Mouse (Mus musculus): Measurements from ENCODE around the gene Grid2. TPM values are rescaled to one million over a fixed set of nuclear protein-coding genes. Genes with fewer than 3 reads are reported as not detected.
"Not testable (repeated sequence)": the region's sequence is repeated elsewhere in the genome, so short reads cannot be mapped to it uniquely, and the experiment has no call there.

Grid2 gene
- polyA plus RNA-seq, 1 experiment from 2014 or later = 1.9 TPM

DNA sequence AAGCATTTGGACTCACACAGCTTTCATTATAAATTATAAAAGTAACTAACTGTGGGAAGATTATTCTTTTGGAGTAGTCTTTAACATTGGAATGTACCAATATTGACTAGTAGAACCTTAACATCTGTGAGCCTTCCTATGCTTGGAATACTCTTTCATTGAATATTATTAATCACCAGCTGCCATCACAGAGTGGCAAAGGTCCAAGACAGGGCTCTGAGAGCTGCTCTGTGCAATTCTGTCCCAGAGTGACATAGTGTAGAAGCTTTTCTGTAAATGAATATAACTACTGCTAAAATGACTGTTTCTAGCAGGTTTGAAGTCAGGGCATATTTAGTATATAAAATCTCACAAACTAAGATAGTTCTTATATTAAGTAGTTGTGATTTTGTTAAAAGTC is 277.2 kb downstream of the Grid2 start:
- H3K9me3 ChIP-seq (ENCODE audit: control insufficient read depth, low read length) = no peaks in the 10 kb centered on the region
- H3K4me1 ChIP-seq (ENCODE audit: control insufficient read depth, insufficient read depth, low read length) = no peaks in the 10 kb centered on the region
- no peak for DNase-seq (ENCODE audit: low spot score, missing footprints)
- H3K27ac ChIP-seq (ENCODE audit: low read depth, low read length) = no peak overlapping the region
- no peak for ATAC-seq (ENCODE audit: low FRiP score)
- H3K4me3 ChIP-seq (ENCODE audit: low read depth, low read length) = no peak overlapping the region
- no peaks in the 10 kb centered on the region for H3K27me3 ChIP-seq (ENCODE audit: control insufficient read depth, insufficient read depth, low read length)
- no peak overlapping the region for H3K4me2 ChIP-seq
- H3K9ac ChIP-seq (ENCODE audit: low read length) = no peak overlapping the region
- no peaks in the 10 kb centered on the region for H3K36me3 ChIP-seq (ENCODE audit: control insufficient read depth, insufficient read depth, low read length)

DNA sequence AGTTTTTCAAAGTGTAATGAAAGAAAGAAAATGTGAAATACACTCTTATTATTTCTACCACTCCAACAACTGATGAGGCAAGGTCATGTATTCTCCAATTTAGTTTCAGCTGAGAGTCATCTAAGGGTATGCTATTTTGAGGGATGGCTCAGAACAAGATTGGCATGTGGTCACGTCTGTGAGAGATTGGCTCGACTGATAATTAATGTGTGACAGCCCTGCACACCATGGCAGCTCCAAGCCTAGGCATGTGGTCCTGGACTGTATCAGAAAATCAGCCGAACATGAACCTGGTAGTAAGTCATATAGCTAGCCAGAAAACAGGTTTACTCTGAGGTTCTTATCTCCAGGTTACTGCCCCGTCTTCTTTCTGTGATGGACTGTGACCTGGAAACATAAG is 292.1 kb downstream of the Grid2 start:
- H3K36me3 ChIP-seq (ENCODE audit: control insufficient read depth, insufficient read depth, low read length) = no peaks in the 10 kb centered on the region
- no peak for DNase-seq (ENCODE audit: low spot score, missing footprints)
- no peak for ATAC-seq (ENCODE audit: low FRiP score)

DNA sequence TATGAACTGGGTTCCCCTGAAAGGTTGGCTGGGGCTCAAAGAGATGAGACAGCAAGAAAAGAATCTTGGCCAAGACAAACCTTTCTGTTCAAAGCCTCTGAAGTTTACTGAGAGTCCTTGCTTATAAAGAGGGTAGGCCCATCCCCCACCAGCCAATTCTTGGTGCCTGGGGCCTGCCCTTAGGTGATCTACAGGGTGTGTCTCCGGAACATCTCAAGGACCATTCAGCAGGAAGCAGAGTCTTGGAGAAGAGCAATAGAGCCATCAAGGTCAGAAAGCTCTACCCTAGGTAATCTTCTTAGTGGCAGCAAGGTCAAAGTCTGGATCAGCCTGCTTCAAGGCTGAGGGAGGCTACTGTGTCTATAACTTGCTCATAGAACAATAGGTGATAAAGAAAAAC is 313.1 kb downstream of the Grid2 start:
- 90% methylated on average over 1 of the region's 1 CpGs for WGBS
- not testable (repeated sequence) for H3K9ac ChIP-seq (ENCODE audit: low read length); H3K4me3 ChIP-seq (ENCODE audit: low read depth, low read length); H3K27ac ChIP-seq (ENCODE audit: low read depth, low read length); H3K9me3 ChIP-seq (ENCODE audit: control insufficient read depth, low read length); H3K36me3 ChIP-seq (ENCODE audit: control insufficient read depth, insufficient read depth, low read length); H3K4me1 ChIP-seq (ENCODE audit: control insufficient read depth, insufficient read depth, low read length); ATAC-seq (ENCODE audit: low FRiP score); DNase-seq (ENCODE audit: low spot score, missing footprints); H3K27me3 ChIP-seq (ENCODE audit: control insufficient read depth, insufficient read depth, low read length); H3K4me2 ChIP-seq

More for the DNA sequence above, 292.1 kb downstream of the Grid2 start:
- Histone ChIP-seq H3K9me3 (ENCODE audit: control insufficient read depth, low read length) (no peaks in the 10 kb centered on the region), H3K27me3 (ENCODE audit: control insufficient read depth, insufficient read depth, low read length) (no peaks in the 10 kb centered on the region), H3K27ac (ENCODE audit: low read depth, low read length) (no peak overlapping the region), H3K4me2 (no peak overlapping the region), H3K4me3 (ENCODE audit: low read depth, low read length) (no peak overlapping the region), H3K9ac (ENCODE audit: low read length) (no peak overlapping the region), H3K4me1 (ENCODE audit: control insufficient read depth, insufficient read depth, low read length) (no peaks in the 10 kb centered on the region)
- WGBS = 82% methylated on average over 4 of the region's 4 CpGs

DNA sequence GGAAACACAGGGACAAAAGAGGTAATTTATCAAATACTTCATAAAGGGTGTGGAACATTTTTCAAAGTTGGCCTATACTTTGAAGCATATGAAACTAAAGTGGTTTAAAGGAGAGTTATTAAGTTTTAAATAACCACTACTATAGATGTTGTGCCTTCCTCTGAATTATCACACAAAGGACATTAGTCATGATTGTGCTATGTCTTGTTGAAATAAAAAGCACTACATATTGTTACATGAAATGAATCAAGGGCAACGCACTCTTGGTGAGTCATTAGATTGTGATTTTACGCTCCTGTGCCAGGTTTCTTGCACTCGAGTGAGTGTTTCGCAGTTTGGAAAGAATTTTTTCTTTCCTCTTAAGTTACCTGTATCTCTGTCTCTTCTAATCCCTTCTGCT is 335.0 kb downstream of the Grid2 start:
- ATAC-seq (ENCODE audit: low FRiP score) (no peak), DNase-seq (ENCODE audit: low spot score, missing footprints) (no peak)
- H3K27me3 ChIP-seq (ENCODE audit: control insufficient read depth, insufficient read depth, low read length) = no peaks in the 10 kb centered on the region
- no peaks in the 10 kb centered on the region for H3K36me3 ChIP-seq (ENCODE audit: control insufficient read depth, insufficient read depth, low read length)
- no peak overlapping the region for H3K4me3 ChIP-seq (ENCODE audit: low read depth, low read length)
- H3K9ac ChIP-seq (ENCODE audit: low read length) = no peak overlapping the region
- H3K4me2 ChIP-seq = no peak overlapping the region
- no peaks in the 10 kb centered on the region for H3K9me3 ChIP-seq (ENCODE audit: control insufficient read depth, low read length)
- H3K27ac ChIP-seq (ENCODE audit: low read depth, low read length) = no peak overlapping the region
- H3K4me1 ChIP-seq (ENCODE audit: control insufficient read depth, insufficient read depth, low read length) = no peaks in the 10 kb centered on the region
- WGBS = 94% methylated on average over 4 of the region's 4 CpGs

DNA sequence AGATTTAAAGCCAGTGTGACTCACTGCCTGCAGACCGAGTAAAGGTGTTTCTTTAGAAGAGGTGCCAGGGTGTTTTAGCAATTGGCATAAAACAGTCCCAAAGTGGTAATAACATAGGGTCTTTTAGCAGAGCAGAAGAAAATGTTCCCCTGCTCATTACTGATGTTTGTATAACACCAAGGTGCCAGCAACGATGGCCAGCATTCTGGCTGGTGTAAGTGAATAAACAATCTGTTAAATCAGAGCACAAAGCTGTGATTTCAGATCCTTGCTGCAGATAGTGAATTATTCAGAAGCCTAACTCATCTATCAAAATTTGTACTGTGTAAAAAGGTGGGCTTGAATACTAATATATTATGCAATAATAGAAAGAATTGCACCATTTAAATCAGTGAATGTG is 353.9 kb downstream of the Grid2 start:
- Histone ChIP-seq H3K27me3 (ENCODE audit: control insufficient read depth, insufficient read depth, low read length) (no peaks in the 10 kb centered on the region), H3K9me3 (ENCODE audit: control insufficient read depth, low read length) (no peaks in the 10 kb centered on the region), H3K4me2 (no peak overlapping the region), H3K4me1 (ENCODE audit: control insufficient read depth, insufficient read depth, low read length) (no peaks in the 10 kb centered on the region), H3K27ac (ENCODE audit: low read depth, low read length) (no peak overlapping the region), H3K36me3 (ENCODE audit: control insufficient read depth, insufficient read depth, low read length) (no peaks in the 10 kb centered on the region), H3K9ac (ENCODE audit: low read length) (no peak overlapping the region), H3K4me3 (ENCODE audit: low read depth, low read length) (no peak overlapping the region)
- ATAC-seq (ENCODE audit: low FRiP score) = no peak
- DNase-seq (ENCODE audit: low spot score, missing footprints) = no peak
- 80% methylated on average over 2 of the region's 2 CpGs for WGBS

DNA sequence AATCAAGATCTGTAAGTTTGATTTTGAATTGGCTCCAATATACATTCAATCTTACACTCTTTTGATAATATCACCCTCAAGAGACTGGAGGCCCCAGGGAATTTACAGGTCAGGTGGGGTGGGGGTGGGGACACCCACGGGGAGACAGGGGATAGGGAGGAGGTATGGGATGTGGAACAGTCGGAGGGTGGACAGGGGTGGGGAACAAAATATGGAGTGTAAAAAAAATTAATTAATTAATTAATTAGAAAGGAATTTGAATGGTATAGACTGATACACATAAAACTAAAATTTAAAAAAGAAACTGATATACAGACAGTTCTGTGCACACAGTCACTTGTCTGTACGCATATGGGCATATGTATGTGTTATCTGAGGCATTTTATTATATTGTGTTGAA is 380.3 kb downstream of the Grid2 start:
- Histone ChIP-seq H3K9me3 (ENCODE audit: control insufficient read depth, low read length) (no peaks in the 10 kb centered on the region), H3K4me1 (ENCODE audit: control insufficient read depth, insufficient read depth, low read length) (no peaks in the 10 kb centered on the region), H3K27me3 (ENCODE audit: control insufficient read depth, insufficient read depth, low read length) (no peaks in the 10 kb centered on the region), H3K4me3 (ENCODE audit: low read depth, low read length) (no peak overlapping the region), H3K27ac (ENCODE audit: low read depth, low read length) (no peak overlapping the region), H3K4me2 (no peak overlapping the region), H3K36me3 (ENCODE audit: control insufficient read depth, insufficient read depth, low read length) (no peaks in the 10 kb centered on the region), H3K9ac (ENCODE audit: low read length) (no peak overlapping the region)
- no peak for DNase-seq (ENCODE audit: low spot score, missing footprints)
- no peak for ATAC-seq (ENCODE audit: low FRiP score)
- whole genome bisulfite sequencing = 88% methylated on average over 3 of the region's 3 CpGs

DNA sequence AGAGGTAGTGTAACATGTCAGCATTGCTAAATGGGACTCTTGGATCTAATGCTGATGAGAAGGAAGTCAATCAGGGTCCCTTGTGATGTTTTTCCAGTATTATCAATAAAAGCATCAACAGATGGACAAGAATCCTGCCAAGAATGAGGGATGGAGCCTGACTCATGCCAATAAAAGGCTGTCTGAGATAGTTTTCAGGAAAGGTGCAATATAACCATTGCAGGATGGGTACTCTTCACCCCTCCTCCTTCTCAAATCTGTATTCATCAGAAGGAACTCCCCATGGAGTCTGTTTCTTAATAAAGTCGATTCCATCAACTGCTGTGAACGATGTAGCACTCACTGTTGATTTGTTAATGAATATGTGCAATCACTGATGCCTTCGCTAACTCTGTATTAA is 403.7 kb downstream of the Grid2 start:
- no peak overlapping the region for H3K9ac ChIP-seq (ENCODE audit: low read length)
- H3K27me3 ChIP-seq (ENCODE audit: control insufficient read depth, insufficient read depth, low read length) = no peaks in the 10 kb centered on the region
- no peaks in the 10 kb centered on the region for H3K9me3 ChIP-seq (ENCODE audit: control insufficient read depth, low read length)
- no peaks in the 10 kb centered on the region for H3K36me3 ChIP-seq (ENCODE audit: control insufficient read depth, insufficient read depth, low read length)
- DNase-seq (ENCODE audit: low spot score, missing footprints) (no peak), ATAC-seq (ENCODE audit: low FRiP score) (no peak)
- no peak overlapping the region for H3K27ac ChIP-seq (ENCODE audit: low read depth, low read length)
- H3K4me2 ChIP-seq = no peak overlapping the region
- WGBS = 79% methylated on average over 3 of the region's 3 CpGs
- H3K4me1 ChIP-seq (ENCODE audit: control insufficient read depth, insufficient read depth, low read length) = no peaks in the 10 kb centered on the region
- no peak overlapping the region for H3K4me3 ChIP-seq (ENCODE audit: low read depth, low read length)

DNA sequence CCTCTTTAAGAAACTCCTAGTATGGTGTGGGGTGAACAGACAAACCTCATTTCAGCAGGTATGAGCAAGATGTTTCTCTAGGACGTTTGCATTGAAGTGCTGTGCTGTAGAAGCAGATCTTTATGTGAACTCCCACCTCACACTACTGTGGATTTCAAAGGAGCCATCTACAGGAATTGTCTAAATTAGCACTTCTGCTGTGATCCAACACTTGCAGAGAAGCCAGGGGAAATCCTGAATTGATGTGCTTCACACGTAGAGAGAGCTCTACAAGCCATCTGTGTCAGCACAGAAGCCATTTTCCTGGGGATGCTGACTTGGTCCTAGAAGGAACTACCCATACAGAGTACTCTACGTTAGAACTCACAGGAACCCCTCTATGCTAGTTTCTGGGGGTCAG is 430.0 kb downstream of the Grid2 start:
- Histone ChIP-seq H3K36me3 (ENCODE audit: control insufficient read depth, insufficient read depth, low read length) (no peaks in the 10 kb centered on the region), H3K4me1 (ENCODE audit: control insufficient read depth, insufficient read depth, low read length) (no peaks in the 10 kb centered on the region), H3K4me3 (ENCODE audit: low read depth, low read length) (no peak overlapping the region), H3K27ac (ENCODE audit: low read depth, low read length) (no peak overlapping the region), H3K27me3 (ENCODE audit: control insufficient read depth, insufficient read depth, low read length) (no peaks in the 10 kb centered on the region), H3K4me2 (no peak overlapping the region), H3K9me3 (ENCODE audit: control insufficient read depth, low read length) (no peaks in the 10 kb centered on the region), H3K9ac (ENCODE audit: low read length) (no peak overlapping the region)
- no peak for DNase-seq (ENCODE audit: low spot score, missing footprints)
- ATAC-seq (ENCODE audit: low FRiP score) = no peak
- 72% methylated on average over 3 of the region's 3 CpGs for WGBS

DNA sequence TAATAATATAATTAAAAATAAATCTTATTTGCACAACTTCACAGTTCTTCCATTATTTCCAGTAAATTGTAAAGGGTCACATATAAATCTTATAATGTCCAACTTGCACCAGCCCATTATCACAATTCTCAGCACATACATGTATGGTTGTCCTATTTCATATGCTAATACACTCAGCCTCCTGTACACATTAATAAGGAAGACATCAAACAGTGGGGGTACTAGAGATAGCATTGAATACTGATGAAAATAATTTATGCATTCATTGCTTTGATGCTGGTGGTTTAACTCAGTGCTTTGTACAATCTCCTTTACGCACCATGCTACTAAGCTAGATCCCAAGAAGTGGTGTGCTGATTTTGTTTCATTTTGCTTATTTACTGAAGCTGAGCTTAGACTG is 446.0 kb downstream of the Grid2 start:
- H3K4me2 ChIP-seq = no peak overlapping the region
- H3K9ac ChIP-seq (ENCODE audit: low read length) = no peak overlapping the region
- H3K36me3 ChIP-seq (ENCODE audit: control insufficient read depth, insufficient read depth, low read length) = no peaks in the 10 kb centered on the region
- H3K4me3 ChIP-seq (ENCODE audit: low read depth, low read length) = no peak overlapping the region
- no peaks in the 10 kb centered on the region for H3K27me3 ChIP-seq (ENCODE audit: control insufficient read depth, insufficient read depth, low read length)
- H3K9me3 ChIP-seq (ENCODE audit: control insufficient read depth, low read length) = no peaks in the 10 kb centered on the region
- no peaks in the 10 kb centered on the region for H3K4me1 ChIP-seq (ENCODE audit: control insufficient read depth, insufficient read depth, low read length)
- no peak for DNase-seq (ENCODE audit: low spot score, missing footprints)
- H3K27ac ChIP-seq (ENCODE audit: low read depth, low read length) = no peak overlapping the region
- 87% methylated on average over 1 of the region's 1 CpGs for WGBS
- 0 out of 2 replicates have a peak, but pooled peaks have one; percentile 27 for ATAC-seq (ENCODE audit: low FRiP score)

DNA sequence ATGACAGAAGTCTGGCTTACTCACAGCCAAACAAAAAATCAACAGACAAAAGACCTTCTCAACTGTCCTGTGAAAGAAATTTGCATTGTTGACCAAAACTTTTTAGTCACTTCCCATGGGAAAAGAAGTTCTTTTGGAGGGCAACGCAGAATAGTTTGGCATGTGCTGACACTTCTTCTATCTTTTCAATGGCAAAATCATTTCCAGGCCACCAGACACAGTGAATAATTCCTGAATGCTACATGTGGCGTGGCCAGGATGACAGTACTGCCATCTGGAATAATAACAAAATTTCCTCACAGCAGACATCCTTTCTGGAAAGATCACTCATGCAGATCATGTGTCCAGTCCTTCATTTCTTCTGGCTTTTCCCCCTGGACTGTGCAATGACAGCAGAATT is 478.1 kb downstream of the Grid2 start:
- no peak overlapping the region for H3K4me2 ChIP-seq
- no peak overlapping the region for H3K27ac ChIP-seq (ENCODE audit: low read depth, low read length)
- no peak overlapping the region for H3K4me3 ChIP-seq (ENCODE audit: low read depth, low read length)
- H3K9ac ChIP-seq (ENCODE audit: low read length) = no peak overlapping the region
- H3K4me1 ChIP-seq (ENCODE audit: control insufficient read depth, insufficient read depth, low read length) = no peaks in the 10 kb centered on the region
- 63% methylated on average over 2 of the region's 2 CpGs for WGBS
- DNase-seq (ENCODE audit: low spot score, missing footprints) (no peak), ATAC-seq (ENCODE audit: low FRiP score) (no peak)
- no peaks in the 10 kb centered on the region for H3K27me3 ChIP-seq (ENCODE audit: control insufficient read depth, insufficient read depth, low read length)
- no peaks in the 10 kb centered on the region for H3K36me3 ChIP-seq (ENCODE audit: control insufficient read depth, insufficient read depth, low read length)
- H3K9me3 ChIP-seq (ENCODE audit: control insufficient read depth, low read length) = no peaks in the 10 kb centered on the region

All from midbrain, embryonic 11.5 days (tissue).